Mouse (Mus musculus) neural tube, embryonic 14.5 days (tissue): Measurements from ENCODE around the gene Nsd1. TPM values are rescaled to one million over a fixed set of nuclear protein-coding genes. Genes with fewer than 3 reads are reported as not detected.

Experiments
- ATAC-seq: fragments of 200-750 bp; cut with Nextera tagmentation; 2 replicates; pipeline ENCODE4 v1.8.0; 2017; ENCODE audit warnings: low read depth, mild to moderate bottlenecking, moderate TSS enrichment, moderate library complexity
- H3K27ac ChIP-seq: fragments of 300-500 bp; sonication (generic); 2 replicates; pipeline ENCODE4 v1.5.1; 2014; ENCODE audit warnings: low read depth, mild to moderate bottlenecking, control low read depth, low read length, moderate library complexity, mixed read lengths
- H3K27me3 ChIP-seq: fragments of 300-500 bp; sonication (generic); 2 replicates; pipeline ENCODE4 v1.6.1; 2014; ENCODE audit warnings: low read length; ENCODE audit not compliant: control insufficient read depth, insufficient read depth
- H3K36me3 ChIP-seq: fragments of 300-500 bp; sonication (generic); 2 replicates; pipeline ENCODE4 v1.6.1; 2014; ENCODE audit warnings: low read length, mixed read lengths; ENCODE audit not compliant: control insufficient read depth, insufficient read depth
- H3K4me1 ChIP-seq: fragments of 300-500 bp; sonication (generic); 2 replicates; pipeline ENCODE4 v1.6.1; 2014; ENCODE audit warnings: low read length; ENCODE audit not compliant: control insufficient read depth, insufficient read depth
- H3K4me2 ChIP-seq: fragments of 300-500 bp; sonication (generic); 2 replicates; pipeline ENCODE4 v1.6.1; 2014; ENCODE audit warnings: mild to moderate bottlenecking, low read depth, low read length, control low read depth
- H3K4me3 ChIP-seq: fragments of 300-500 bp; sonication (generic); 2 replicates; pipeline ENCODE4 v1.5.1; 2014; ENCODE audit warnings: low read depth, low read length, control low read depth, mixed read lengths
- H3K9ac ChIP-seq: fragments of 300-500 bp; sonication (generic); replicated peaks from 2 replicates; pipeline ENCODE4 v1.6.1; 2014; ENCODE audit warnings: low read depth, mild to moderate bottlenecking, control low read depth, low read length, mixed read lengths
- H3K9me3 ChIP-seq: fragments of 300-500 bp; sonication (generic); 2 replicates; pipeline ENCODE4 v1.6.1; 2016; ENCODE audit warnings: low read length; ENCODE audit not compliant: control insufficient read depth
- WGBS: fragments of 180-500 bp; shearing (Covaris S2); extraction: QIAGEN DNeasy Blood & Tissue Kit; methylation state at CpG from one replicate; pipeline ENCODE4 v1.1.7; 2014; 5-methylcytosine and 5-hydroxymethylcytosine counted together
- polyA plus RNA-seq: library from polyadenylated mRNA; unstranded; fragments of >200 nt; fragmentation: Nextera tagmentation; extraction: Ambion mirVana; gene quantifications from 2 replicates; pipeline ENCODE4 v1.2.1, GENCODE M21; 2014

Gene Nsd1
- polyA plus RNA-seq, 1 experiment from 2014 or later, result 76.8 TPM

- Histone ChIP-seq H3K27ac (no peak overlapping the region), H3K9me3 (no peaks in the 10 kb centered on the region), H3K27me3 (no peaks in the 10 kb centered on the region), H3K4me3 (no peak overlapping the region), H3K4me1 (no peaks in the 10 kb centered on the region), H3K36me3 (peaks cover 1% of the 10 kb centered on the region; the same call in 1 of the 2 replicates), H3K4me2 (no peak overlapping the region), H3K9ac (no peak overlapping the region)
- ATAC-seq, result no peak
- WGBS, result 81% methylated on average over 3 of the region's 3 CpGs
Measured at GRCm38 (mm10) chr13:55255052-55255652, 45.6 kb downstream of the Nsd1 start.

- H3K9me3 ChIP-seq, result no peaks in the 10 kb centered on the region
- H3K4me1 ChIP-seq, result no peaks in the 10 kb centered on the region
- peaks cover 25% of the 10 kb centered on the region for H3K36me3 ChIP-seq
- no peak overlapping the region for H3K9ac ChIP-seq
- H3K4me3 ChIP-seq, result no peak overlapping the region
- H3K4me2 ChIP-seq, result no peak overlapping the region
- no peak for ATAC-seq
- no peak overlapping the region for H3K27ac ChIP-seq
- H3K27me3 ChIP-seq, result no peaks in the 10 kb centered on the region
- WGBS, result 98% methylated on average over 3 of the region's 3 CpGs
Measured at GRCm38 (mm10) chr13:55258651-55259050, 49.1 kb downstream of the Nsd1 start.

- H3K4me2 ChIP-seq, result no peak overlapping the region
- no peak overlapping the region for H3K4me3 ChIP-seq
- 97% methylated on average over 8 of the region's 8 CpGs for WGBS
- no peaks in the 10 kb centered on the region for H3K9me3 ChIP-seq
- H3K27me3 ChIP-seq, result no peaks in the 10 kb centered on the region
- ATAC-seq, result no peak
- no peaks in the 10 kb centered on the region for H3K4me1 ChIP-seq
- H3K27ac ChIP-seq, result no peak overlapping the region
- no peak overlapping the region for H3K9ac ChIP-seq
- peaks cover 30% of the 10 kb centered on the region for H3K36me3 ChIP-seq
Measured at GRCm38 (mm10) chr13:55261521-55261920, 51.9 kb downstream of the Nsd1 start.

GRCm38 (mm10) chr13:55262096-55262495 lies 52.5 kb downstream of the Nsd1 start:
- H3K27me3 ChIP-seq, result no peaks in the 10 kb centered on the region
- H3K4me1 ChIP-seq, result no peaks in the 10 kb centered on the region
- no peak for ATAC-seq
- no peak overlapping the region for H3K27ac ChIP-seq
- no peak overlapping the region for H3K4me2 ChIP-seq
- H3K36me3 ChIP-seq, result peaks cover 30% of the 10 kb centered on the region
- H3K9me3 ChIP-seq, result no peaks in the 10 kb centered on the region
- H3K9ac ChIP-seq, result no peak overlapping the region
- no peak overlapping the region for H3K4me3 ChIP-seq

- Histone ChIP-seq H3K9me3 (no peaks in the 10 kb centered on the region), H3K4me3 (no peak overlapping the region), H3K9ac (no peak overlapping the region), H3K36me3 (peaks cover 42% of the 10 kb centered on the region), H3K27me3 (no peaks in the 10 kb centered on the region), H3K4me1 (no peaks in the 10 kb centered on the region), H3K4me2 (no peak overlapping the region), H3K27ac (no peak overlapping the region)
- no peak for ATAC-seq
- whole genome bisulfite sequencing, result 78% methylated on average over 5 of the region's 5 CpGs
Measured at GRCm38 (mm10) chr13:55277203-55277602, 67.6 kb downstream of the Nsd1 start.

GRCm38 (mm10) chr13:55277646-55278045 lies 68.1 kb downstream of the Nsd1 start:
- no peak overlapping the region for H3K27ac ChIP-seq
- peaks cover 40% of the 10 kb centered on the region for H3K36me3 ChIP-seq
- ATAC-seq, result no peak
- no peaks in the 10 kb centered on the region for H3K9me3 ChIP-seq
- H3K27me3 ChIP-seq, result no peaks in the 10 kb centered on the region
- no peak overlapping the region for H3K9ac ChIP-seq
- no peak overlapping the region for H3K4me2 ChIP-seq
- no peaks in the 10 kb centered on the region for H3K4me1 ChIP-seq
- H3K4me3 ChIP-seq, result no peak overlapping the region
- WGBS, result 90% methylated on average over 5 of the region's 5 CpGs

- no peak overlapping the region for H3K4me3 ChIP-seq
- H3K27ac ChIP-seq, result no peak overlapping the region
- no peak overlapping the region for H3K4me2 ChIP-seq
- H3K4me1 ChIP-seq, result no peaks in the 10 kb centered on the region
- peaks cover 48% of the 10 kb centered on the region for H3K36me3 ChIP-seq
- no peak for ATAC-seq
- WGBS, result 87% methylated on average over 3 of the region's 3 CpGs
- no peaks in the 10 kb centered on the region for H3K27me3 ChIP-seq
- no peaks in the 10 kb centered on the region for H3K9me3 ChIP-seq
- no peak overlapping the region for H3K9ac ChIP-seq
Measured at GRCm38 (mm10) chr13:55288854-55289253, 79.3 kb downstream of the Nsd1 start.

GRCm38 (mm10) chr13:55296760-55297159 lies 87.2 kb downstream of the Nsd1 start:
- Histone ChIP-seq H3K9ac (no peak overlapping the region), H3K27me3 (no peaks in the 10 kb centered on the region), H3K36me3 (peaks cover 51% of the 10 kb centered on the region), H3K27ac (no peak overlapping the region), H3K9me3 (no peaks in the 10 kb centered on the region), H3K4me3 (no peak overlapping the region), H3K4me1 (no peaks in the 10 kb centered on the region), H3K4me2 (no peak overlapping the region)
- WGBS, result 84% methylated on average over 1 of the region's 1 CpGs
- no peak for ATAC-seq

- WGBS, result 91% methylated on average over 5 of the region's 5 CpGs
Measured at GRCm38 (mm10) chr13:55300913-55301312, 91.3 kb downstream of the Nsd1 start.

More at GRCm38 (mm10) chr13:55300913-55301312, 91.3 kb downstream of the Nsd1 start:
- no peak overlapping the region for H3K9ac ChIP-seq
- H3K9me3 ChIP-seq, result no peaks in the 10 kb centered on the region
- no peaks in the 10 kb centered on the region for H3K27me3 ChIP-seq
- H3K4me1 ChIP-seq, result no peaks in the 10 kb centered on the region
- H3K4me3 ChIP-seq, result no peak overlapping the region
- no peak overlapping the region for H3K4me2 ChIP-seq
- H3K27ac ChIP-seq, result no peak overlapping the region
- H3K36me3 ChIP-seq, result peaks cover 54% of the 10 kb centered on the region
- ATAC-seq, result no peak
